Mouse (Mus musculus): ENCODE results near the gene Prrg1. TPM values are rescaled to one million over a fixed set of nuclear protein-coding genes. Genes with fewer than 3 reads are reported as not detected.

Prrg1 gene
- polyA plus RNA-seq (2014; fragmentation: Nextera tagmentation; extraction: Ambion mirVana), result 12.8 and 16.4 TPM in 2 replicates

DNA sequence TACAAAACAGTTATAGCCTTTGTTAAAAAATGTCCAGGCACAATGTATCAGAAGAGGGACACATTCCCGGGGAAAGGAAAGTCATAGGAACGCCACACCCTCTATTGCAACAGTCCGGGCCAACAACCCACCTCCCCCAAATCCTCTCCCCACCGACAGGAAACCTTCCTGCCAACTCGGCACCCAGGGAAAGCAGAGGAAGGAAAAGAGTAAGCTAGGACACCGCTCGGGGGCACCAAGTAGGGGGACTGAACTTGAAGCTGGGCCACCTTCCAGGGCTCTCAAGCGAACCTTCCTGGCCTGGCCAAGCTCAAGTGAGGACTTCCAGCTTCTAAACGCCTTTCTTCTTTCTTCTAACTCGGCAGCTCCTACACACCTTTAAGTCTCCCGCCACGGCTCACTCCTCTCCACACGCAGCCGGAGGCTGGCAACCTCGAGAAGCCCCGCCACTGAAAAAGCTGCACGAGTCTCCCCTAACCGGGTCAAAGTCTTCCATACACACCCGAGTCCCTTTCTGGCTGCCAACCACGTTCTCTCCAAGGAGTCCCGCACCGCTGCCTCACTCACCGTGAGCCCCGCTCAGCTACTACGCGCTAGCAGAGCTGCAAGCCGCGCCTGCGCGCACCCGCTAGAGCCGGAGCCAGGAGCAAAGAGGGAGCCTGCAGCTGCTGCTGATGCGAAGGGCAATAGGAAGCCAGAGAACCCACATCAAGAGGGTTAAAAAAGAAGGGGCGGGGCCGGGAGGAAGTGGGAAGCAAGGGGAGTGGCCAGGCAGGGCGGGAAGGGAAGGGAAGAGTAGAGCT lies at the start of gene Prrg1:
Gene Prrg1 (minus strand): TSS at position 695 of the 803 bp plus-strand sequence.
- ATAC-seq (ENCODE audit: insufficient number of reproducible peaks, insufficient read depth, low FRiP score, low read depth), result peak; percentile 95
- Histone ChIP-seq H3K4me1 (ENCODE audit: control insufficient read depth, insufficient read depth, low read length) (no peaks in the 10 kb centered on the region), H3K9ac (replicated peaks; ENCODE audit: low read depth, low read length) (peak within 1 kb of the TSS; percentile 36; the same call in 1 of the 2 replicates), H3K27me3 (ENCODE audit: control insufficient read depth, insufficient read depth, low read length) (no peaks in the 10 kb centered on the region), H3K4me2 (replicated peaks; ENCODE audit: low read depth, low read length) (peak within 1 kb of the TSS; percentile 25; the same call in 1 of the 2 replicates), H3K9me3 (ENCODE audit: control insufficient read depth, low read depth, low read length) (no peaks in the 10 kb centered on the region), H3K36me3 (ENCODE audit: control insufficient read depth, insufficient read depth, low read length) (no peaks in the 10 kb centered on the region), H3K27ac (ENCODE audit: low read length) (peak within 1 kb of the TSS; percentile 85), H3K4me3 (ENCODE audit: low read depth, low read length) (peak within 1 kb of the TSS; percentile 43)
- 17% methylated on average over 36 of the region's 36 CpGs for WGBS

DNA sequence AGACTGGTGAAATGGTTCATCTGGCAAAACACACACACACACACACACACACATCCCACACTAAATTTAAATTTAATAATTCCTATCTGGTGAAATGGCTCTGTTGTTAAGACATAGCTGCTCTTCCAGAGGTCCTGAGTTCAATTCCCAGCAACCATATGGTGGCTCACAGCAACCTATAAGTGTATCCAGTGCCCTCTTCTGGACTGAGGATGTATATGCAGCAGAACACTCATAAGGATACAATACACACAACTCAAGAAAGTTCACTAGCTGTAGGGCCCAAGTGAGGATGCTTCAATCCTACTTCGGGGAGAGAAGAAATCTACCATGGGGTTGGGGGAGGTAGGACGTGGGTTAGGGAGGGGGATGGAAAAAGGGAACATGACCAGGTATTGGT lies 22.1 kb upstream of the Prrg1 start:
- no peak overlapping the region for H3K9ac ChIP-seq (replicated peaks; ENCODE audit: low read depth, low read length)
- H3K9me3 ChIP-seq (ENCODE audit: control insufficient read depth, low read depth, low read length), result no peaks in the 10 kb centered on the region
- H3K4me1 ChIP-seq (ENCODE audit: control insufficient read depth, insufficient read depth, low read length), result no peaks in the 10 kb centered on the region
- 61% methylated on average over 2 of the region's 2 CpGs for WGBS
- no peak overlapping the region for H3K4me3 ChIP-seq (ENCODE audit: low read depth, low read length)
- no peak overlapping the region for H3K4me2 ChIP-seq (replicated peaks; ENCODE audit: low read depth, low read length)
- ATAC-seq (ENCODE audit: insufficient number of reproducible peaks, insufficient read depth, low FRiP score, low read depth), result no peak
- H3K36me3 ChIP-seq (ENCODE audit: control insufficient read depth, insufficient read depth, low read length), result no peaks in the 10 kb centered on the region
- no peak overlapping the region for H3K27ac ChIP-seq (ENCODE audit: low read length)
- H3K27me3 ChIP-seq (ENCODE audit: control insufficient read depth, insufficient read depth, low read length), result no peaks in the 10 kb centered on the region

DNA sequence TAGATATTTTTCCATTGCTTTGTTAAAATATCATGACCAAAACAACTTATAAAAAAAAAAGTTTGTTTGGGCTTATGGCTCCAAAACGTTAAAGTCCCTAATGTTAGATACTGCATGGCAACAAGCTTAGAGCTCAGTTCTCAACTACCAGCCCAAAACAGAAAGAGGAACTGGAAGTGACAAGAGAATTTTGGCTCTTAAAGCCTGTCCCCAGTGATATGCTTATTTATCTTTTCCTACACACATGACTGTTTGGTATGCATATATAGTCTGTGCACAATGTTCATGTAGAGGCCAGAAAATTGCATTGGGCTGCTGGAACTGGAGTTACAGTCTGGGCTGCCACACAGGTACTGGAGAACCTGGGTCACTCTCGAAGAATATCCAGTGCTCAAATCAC lies 9.4 kb upstream of the Prrg1 start:
- no peaks in the 10 kb centered on the region for H3K9me3 ChIP-seq (ENCODE audit: control insufficient read depth, low read depth, low read length)
- no peaks in the 10 kb centered on the region for H3K4me1 ChIP-seq (ENCODE audit: control insufficient read depth, insufficient read depth, low read length)
- no peak overlapping the region for H3K4me2 ChIP-seq (replicated peaks; ENCODE audit: low read depth, low read length)
- H3K27me3 ChIP-seq (ENCODE audit: control insufficient read depth, insufficient read depth, low read length), result no peaks in the 10 kb centered on the region
- H3K36me3 ChIP-seq (ENCODE audit: control insufficient read depth, insufficient read depth, low read length), result no peaks in the 10 kb centered on the region
- H3K4me3 ChIP-seq (ENCODE audit: low read depth, low read length), result no peak overlapping the region
- no peak overlapping the region for H3K9ac ChIP-seq (replicated peaks; ENCODE audit: low read depth, low read length)
- ATAC-seq (ENCODE audit: insufficient number of reproducible peaks, insufficient read depth, low FRiP score, low read depth), result no peak
- WGBS, result 62% methylated on average over 2 of the region's 2 CpGs
- H3K27ac ChIP-seq (ENCODE audit: low read length), result no peak overlapping the region

DNA sequence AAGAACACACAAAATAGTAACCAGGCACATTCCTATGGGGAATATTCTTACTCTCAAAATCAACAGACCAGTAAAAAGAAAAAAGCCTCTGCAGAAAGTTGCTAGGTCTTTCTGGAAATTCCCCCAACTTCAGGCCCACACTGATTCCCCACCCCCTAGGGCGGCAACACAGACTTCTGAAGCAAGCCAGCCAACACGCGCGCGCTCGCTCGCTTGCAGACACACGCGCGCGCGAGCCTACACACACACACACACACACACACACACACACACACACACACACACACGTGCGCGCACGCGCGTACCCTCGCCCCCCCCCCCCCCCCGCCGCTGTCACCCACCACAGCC lies 868 bp downstream of the Prrg1 start:
- no peaks in the 10 kb centered on the region for H3K27me3 ChIP-seq (ENCODE audit: control insufficient read depth, insufficient read depth, low read length)
- no peaks in the 10 kb centered on the region for H3K4me1 ChIP-seq (ENCODE audit: control insufficient read depth, insufficient read depth, low read length)
- 40% methylated on average over 12 of the region's 21 CpGs for WGBS
- H3K4me2 ChIP-seq (replicated peaks; ENCODE audit: low read depth, low read length), result peak overlapping the region; percentile 12; the same call in 1 of the 2 replicates
- peak overlapping the region; percentile 85 for H3K27ac ChIP-seq (ENCODE audit: low read length)
- peak overlapping the region; percentile 36; the same call in 1 of the 2 replicates for H3K9ac ChIP-seq (replicated peaks; ENCODE audit: low read depth, low read length)
- H3K9me3 ChIP-seq (ENCODE audit: control insufficient read depth, low read depth, low read length), result no peaks in the 10 kb centered on the region
- peak; percentile 53; the same call in 1 of the 2 replicates for ATAC-seq (ENCODE audit: insufficient number of reproducible peaks, insufficient read depth, low FRiP score, low read depth)
- H3K36me3 ChIP-seq (ENCODE audit: control insufficient read depth, insufficient read depth, low read length), result no peaks in the 10 kb centered on the region
- peak overlapping the region; percentile 43 for H3K4me3 ChIP-seq (ENCODE audit: low read depth, low read length)

DNA sequence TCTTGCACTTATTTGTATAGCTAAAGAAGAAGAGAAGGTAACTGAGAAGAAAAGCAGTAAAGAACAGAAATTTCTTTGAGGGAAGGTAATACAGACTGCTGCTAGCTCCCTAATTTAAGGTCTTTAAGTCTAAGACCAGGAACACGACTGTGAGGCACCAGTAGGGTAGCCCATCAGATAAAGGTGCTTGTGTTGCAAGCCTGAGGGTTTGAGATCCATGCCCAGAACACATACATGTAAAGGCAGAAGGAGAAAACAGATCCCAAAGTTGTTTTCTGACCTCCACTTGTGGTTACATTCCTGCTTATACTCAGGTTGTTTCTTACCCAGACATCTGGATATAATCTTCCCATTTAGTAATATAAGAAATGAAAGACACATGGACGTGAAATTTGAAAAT lies 20.2 kb downstream of the Prrg1 start:
- H3K4me1 ChIP-seq (ENCODE audit: control insufficient read depth, insufficient read depth, low read length), result no peaks in the 10 kb centered on the region
- no peak overlapping the region for H3K4me2 ChIP-seq (replicated peaks; ENCODE audit: low read depth, low read length)
- H3K27me3 ChIP-seq (ENCODE audit: control insufficient read depth, insufficient read depth, low read length), result no peaks in the 10 kb centered on the region
- no peaks in the 10 kb centered on the region for H3K9me3 ChIP-seq (ENCODE audit: control insufficient read depth, low read depth, low read length)
- 53% methylated on average over 2 of the region's 2 CpGs for WGBS
- no peak overlapping the region for H3K9ac ChIP-seq (replicated peaks; ENCODE audit: low read depth, low read length)
- H3K36me3 ChIP-seq (ENCODE audit: control insufficient read depth, insufficient read depth, low read length), result no peaks in the 10 kb centered on the region
- ATAC-seq (ENCODE audit: insufficient number of reproducible peaks, insufficient read depth, low FRiP score, low read depth), result no peak
- no peak overlapping the region for H3K4me3 ChIP-seq (ENCODE audit: low read depth, low read length)
- no peak overlapping the region for H3K27ac ChIP-seq (ENCODE audit: low read length)

DNA sequence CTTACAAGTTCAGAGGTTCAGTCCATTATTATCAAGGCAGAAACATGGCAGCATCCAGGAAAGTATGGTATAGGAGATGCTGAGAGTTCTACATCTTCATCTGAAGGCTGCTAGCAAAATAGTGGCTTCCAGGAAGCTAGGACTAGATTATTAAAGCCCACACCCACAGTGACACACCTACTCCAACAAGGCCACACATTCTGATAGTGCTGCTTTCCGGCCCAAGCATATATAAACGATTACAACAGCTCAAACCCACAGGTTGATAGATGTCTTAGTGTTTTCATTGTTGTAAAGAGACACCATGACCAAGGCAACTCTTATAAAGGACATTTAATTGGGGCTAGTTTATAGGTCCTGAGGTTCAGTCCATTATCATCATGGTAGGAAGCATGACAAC lies 30.3 kb downstream of the Prrg1 start:
- WGBS, result 80% methylated on average over 2 of the region's 2 CpGs
- no peak for ATAC-seq (ENCODE audit: insufficient number of reproducible peaks, insufficient read depth, low FRiP score, low read depth)
- Histone ChIP-seq H3K4me3 (ENCODE audit: low read depth, low read length) (no peak overlapping the region), H3K27me3 (ENCODE audit: control insufficient read depth, insufficient read depth, low read length) (no peaks in the 10 kb centered on the region), H3K4me2 (replicated peaks; ENCODE audit: low read depth, low read length) (no peak overlapping the region), H3K4me1 (ENCODE audit: control insufficient read depth, insufficient read depth, low read length) (no peaks in the 10 kb centered on the region), H3K27ac (ENCODE audit: low read length) (no peak overlapping the region), H3K9ac (replicated peaks; ENCODE audit: low read depth, low read length) (no peak overlapping the region), H3K9me3 (ENCODE audit: control insufficient read depth, low read depth, low read length) (no peaks in the 10 kb centered on the region), H3K36me3 (ENCODE audit: control insufficient read depth, insufficient read depth, low read length) (no peaks in the 10 kb centered on the region)

DNA sequence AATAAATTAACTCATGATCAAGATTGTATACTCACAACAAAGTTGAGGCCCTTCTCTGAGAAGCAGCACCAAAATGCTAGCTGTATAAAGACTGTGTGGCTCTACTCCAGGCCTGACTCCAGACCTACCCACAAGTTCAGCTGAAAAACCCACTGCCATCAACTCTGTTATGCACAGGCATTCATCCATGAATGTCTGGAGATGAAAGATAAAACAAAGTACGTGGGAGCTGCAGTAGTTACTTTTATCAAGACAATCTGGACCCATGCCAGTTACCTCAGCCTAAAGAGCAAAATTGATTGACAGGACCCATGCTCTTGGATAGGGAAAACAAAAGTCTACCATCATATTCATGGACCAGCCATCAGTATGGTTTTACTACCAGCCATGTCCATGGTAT lies 31.0 kb downstream of the Prrg1 start:
- H3K4me3 ChIP-seq (ENCODE audit: low read depth, low read length), result no peak overlapping the region
- H3K9ac ChIP-seq (replicated peaks; ENCODE audit: low read depth, low read length), result no peak overlapping the region
- H3K36me3 ChIP-seq (ENCODE audit: control insufficient read depth, insufficient read depth, low read length), result no peaks in the 10 kb centered on the region
- H3K27ac ChIP-seq (ENCODE audit: low read length), result no peak overlapping the region
- H3K4me1 ChIP-seq (ENCODE audit: control insufficient read depth, insufficient read depth, low read length), result no peaks in the 10 kb centered on the region
- ATAC-seq (ENCODE audit: insufficient number of reproducible peaks, insufficient read depth, low FRiP score, low read depth), result no peak
- 47% methylated on average over 1 of the region's 1 CpGs for WGBS
- H3K27me3 ChIP-seq (ENCODE audit: control insufficient read depth, insufficient read depth, low read length), result no peaks in the 10 kb centered on the region
- no peak overlapping the region for H3K4me2 ChIP-seq (replicated peaks; ENCODE audit: low read depth, low read length)
- H3K9me3 ChIP-seq (ENCODE audit: control insufficient read depth, low read depth, low read length), result no peaks in the 10 kb centered on the region

DNA sequence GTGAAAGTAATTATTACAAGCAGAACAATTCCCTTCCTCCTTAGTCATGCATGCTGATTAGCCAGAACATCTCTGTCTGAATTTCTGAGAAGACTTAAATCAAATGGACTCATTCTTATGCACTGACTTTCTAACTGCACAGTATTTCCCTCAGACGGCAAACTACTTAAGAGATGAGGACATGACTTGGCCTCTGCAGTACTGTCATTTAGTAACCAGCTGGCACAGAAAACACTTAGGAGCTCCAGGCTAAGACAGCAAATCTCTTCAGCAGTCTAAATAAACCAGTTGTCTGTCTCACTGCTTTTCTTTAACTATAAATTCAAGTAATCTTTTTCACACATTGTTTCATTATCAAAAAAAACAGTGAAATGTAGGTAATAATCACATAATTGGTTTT lies 36.0 kb downstream of the Prrg1 start:
- WGBS, result 61% methylated on average over 1 of the region's 1 CpGs
- H3K27me3 ChIP-seq (ENCODE audit: control insufficient read depth, insufficient read depth, low read length), result no peaks in the 10 kb centered on the region

DNA sequence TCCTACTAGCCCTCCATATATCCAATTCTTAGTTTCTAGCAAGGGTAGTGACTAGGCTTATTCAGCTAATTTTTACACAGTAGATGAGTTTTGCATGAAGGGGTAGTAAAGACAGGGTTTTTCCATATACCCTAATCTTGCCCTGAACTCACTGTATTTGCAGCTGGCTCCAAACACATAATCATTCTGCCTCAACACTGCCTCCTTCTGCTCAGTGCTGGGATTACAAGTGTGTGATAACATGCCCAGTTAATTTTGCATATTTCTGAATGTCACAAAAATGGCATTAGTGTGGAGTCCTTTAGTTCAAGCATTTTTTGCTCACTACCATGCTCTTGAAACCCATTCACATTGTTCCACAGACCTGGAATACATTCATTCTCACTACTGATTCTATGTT lies 44.0 kb downstream of the Prrg1 start:
- no peaks in the 10 kb centered on the region for H3K36me3 ChIP-seq (ENCODE audit: control insufficient read depth, insufficient read depth, low read length)
- H3K9me3 ChIP-seq (ENCODE audit: control insufficient read depth, low read depth, low read length), result no peaks in the 10 kb centered on the region
- H3K4me3 ChIP-seq (ENCODE audit: low read depth, low read length), result no peak overlapping the region
- no peaks in the 10 kb centered on the region for H3K4me1 ChIP-seq (ENCODE audit: control insufficient read depth, insufficient read depth, low read length)
- no peaks in the 10 kb centered on the region for H3K27me3 ChIP-seq (ENCODE audit: control insufficient read depth, insufficient read depth, low read length)
- no peak overlapping the region for H3K9ac ChIP-seq (replicated peaks; ENCODE audit: low read depth, low read length)
- no peak overlapping the region for H3K27ac ChIP-seq (ENCODE audit: low read length)
- ATAC-seq (ENCODE audit: insufficient number of reproducible peaks, insufficient read depth, low FRiP score, low read depth), result no peak
- H3K4me2 ChIP-seq (replicated peaks; ENCODE audit: low read depth, low read length), result no peak overlapping the region

More for the DNA sequence above, 36.0 kb downstream of the Prrg1 start:
- Histone ChIP-seq H3K36me3 (ENCODE audit: control insufficient read depth, insufficient read depth, low read length) (no peaks in the 10 kb centered on the region), H3K9me3 (ENCODE audit: control insufficient read depth, low read depth, low read length) (no peaks in the 10 kb centered on the region), H3K4me1 (ENCODE audit: control insufficient read depth, insufficient read depth, low read length) (no peaks in the 10 kb centered on the region), H3K27ac (ENCODE audit: low read length) (no peak overlapping the region), H3K4me3 (ENCODE audit: low read depth, low read length) (no peak overlapping the region), H3K9ac (replicated peaks; ENCODE audit: low read depth, low read length) (no peak overlapping the region), H3K4me2 (replicated peaks; ENCODE audit: low read depth, low read length) (no peak overlapping the region)
- ATAC-seq (ENCODE audit: insufficient number of reproducible peaks, insufficient read depth, low FRiP score, low read depth), result no peak

All from stomach, embryonic 14.5 days (tissue).